Mouse (Mus musculus) frontal cortex, postnatal 36 days (tissue): ENCODE measurements around the gene Rsf1.
A peak's percentile ranks its signal among the peaks of the same experiment; 100 is the strongest.

Experiments used
- DNase-seq, 2 experiments: peaks; one replicate each; pipeline ENCODE4 v3.0.0; 2022; ENCODE audit warnings: low spot score in 2 of 2

Gene Rsf1

GRCm38 (mm10) chr7:97631290-97631689, 51.6 kb downstream of the Rsf1 start:
- no peak for DNase-seq

GRCm38 (mm10) chr7:97632897-97633296, 53.2 kb downstream of the Rsf1 start:
- DNase-seq = no peak

- no peak for DNase-seq
These were observed 65.4 kb downstream of the Rsf1 start for GRCm38 (mm10) chr7:97645060-97645459.

- no peak for DNase-seq
These were observed 68.0 kb downstream of the Rsf1 start for GRCm38 (mm10) chr7:97647656-97648055.

GRCm38 (mm10) chr7:97650729-97651128, 71.0 kb downstream of the Rsf1 start:
- DNase-seq = no peak

GRCm38 (mm10) chr7:97656144-97656543, 76.5 kb downstream of the Rsf1 start:
- no peak for DNase-seq

- DNase-seq = no peak
These were observed 81.9 kb downstream of the Rsf1 start for GRCm38 (mm10) chr7:97661634-97662033.

- DNase-seq = no peak
These were observed 99.5 kb downstream of the Rsf1 start for GRCm38 (mm10) chr7:97679239-97679638.

- no peak for DNase-seq
These were observed 108.1 kb downstream of the Rsf1 start for GRCm38 (mm10) chr7:97687831-97688230.

- DNase-seq = no peak
These were observed 115.8 kb downstream of the Rsf1 start for GRCm38 (mm10) chr7:97695441-97695840.

- no peak for DNase-seq
These were observed 116.4 kb downstream of the Rsf1 start for GRCm38 (mm10) chr7:97696133-97696505.

GRCm38 (mm10) chr7:97696506-97697254, 117.0 kb downstream of the Rsf1 start, which contains the start of gene Clns1a:
Gene Clns1a, plus strand, starts transcription at chr7:97696634.
- DNase-seq = peak; percentile 94

- no peak for DNase-seq
These were observed 120.5 kb downstream of the Rsf1 start for GRCm38 (mm10) chr7:97700173-97700572.

GRCm38 (mm10) chr7:97701106-97701505, 121.4 kb downstream of the Rsf1 start:
- DNase-seq = no peak

- no peak for DNase-seq
These were observed 127.4 kb downstream of the Rsf1 start for GRCm38 (mm10) chr7:97707123-97707522.

- no peak for DNase-seq
These were observed 128.1 kb downstream of the Rsf1 start for GRCm38 (mm10) chr7:97707809-97708208.

- DNase-seq = peak in 1 of 2 experiments; percentile 43
These were observed 129.5 kb downstream of the Rsf1 start for GRCm38 (mm10) chr7:97709204-97709603.

GRCm38 (mm10) chr7:97714651-97715050, 135.0 kb downstream of the Rsf1 start:
- no peak for DNase-seq

- DNase-seq = no peak
These were observed 137.6 kb downstream of the Rsf1 start for GRCm38 (mm10) chr7:97717326-97717725.

GRCm38 (mm10) chr7:97719078-97719477, 139.4 kb downstream of the Rsf1 start:
- DNase-seq = peak in 1 of 2 experiments; percentile 72

GRCm38 (mm10) chr7:97720109-97720508, 140.4 kb downstream of the Rsf1 start:
- DNase-seq = no peak

GRCm38 (mm10) chr7:97722278-97722918, 142.7 kb downstream of the Rsf1 start:
- DNase-seq = no peak
